Mouse (Mus musculus): ENCODE data around the gene Cd160.

Gene Cd160

DNA sequence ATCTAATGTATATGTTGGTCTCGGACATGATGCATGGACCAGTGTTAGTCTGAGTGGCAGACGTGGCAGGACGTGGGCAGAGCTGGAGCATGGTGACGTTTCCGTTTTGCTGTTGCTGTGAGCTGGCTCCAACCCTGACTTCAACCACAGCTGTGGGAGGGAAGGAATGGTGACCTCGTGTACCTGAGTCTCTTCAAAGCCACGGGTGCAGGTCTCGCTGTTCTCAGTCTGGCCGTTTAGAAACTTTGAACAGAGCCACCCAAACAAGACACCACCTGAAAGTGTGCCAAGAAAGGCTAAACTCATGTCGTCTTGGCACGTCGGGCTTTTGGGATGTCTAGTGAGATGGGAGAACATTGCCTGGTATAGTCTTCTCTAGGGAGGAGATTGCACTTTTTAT, 17.8 kb upstream of the Cd160 start:
- no peak for DNase-seq (ENCODE audit: low read depth, low spot score)
- Histone ChIP-seq H3K36me3 (ENCODE audit: control insufficient read depth, insufficient read depth, low read length, poor library complexity, severe bottlenecking) (no peaks in the 10 kb centered on the region), H3K27me3 (ENCODE audit: control insufficient read depth, insufficient read depth, low read length, poor library complexity, severe bottlenecking) (no peaks in the 10 kb centered on the region)

GRCm38 (mm10) chr3:96845806-96846205, 16.7 kb upstream of the Cd160 start:
- Histone ChIP-seq H3K36me3 (ENCODE audit: control insufficient read depth, insufficient read depth, low read length, poor library complexity, severe bottlenecking) (no peaks in the 10 kb centered on the region), H3K27me3 (ENCODE audit: control insufficient read depth, insufficient read depth, low read length, poor library complexity, severe bottlenecking) (no peaks in the 10 kb centered on the region)
- DNase-seq (ENCODE audit: low read depth, low spot score), result no peak

- no peaks in the 10 kb centered on the region for H3K27me3 ChIP-seq (ENCODE audit: control insufficient read depth, insufficient read depth, low read length, poor library complexity, severe bottlenecking)
- no peaks in the 10 kb centered on the region for H3K36me3 ChIP-seq (ENCODE audit: control insufficient read depth, insufficient read depth, low read length, poor library complexity, severe bottlenecking)
Measured at GRCm38 (mm10) chr3:96845191-96845590, 16.0 kb upstream of the Cd160 start.

GRCm38 (mm10) chr3:96838996-96839645, 10.0 kb upstream of the Cd160 start:
- Histone ChIP-seq H3K36me3 (ENCODE audit: control insufficient read depth, insufficient read depth, low read length, poor library complexity, severe bottlenecking) (no peaks in the 10 kb centered on the region), H3K27me3 (ENCODE audit: control insufficient read depth, insufficient read depth, low read length, poor library complexity, severe bottlenecking) (no peaks in the 10 kb centered on the region)
- DNase-seq (ENCODE audit: low read depth, low spot score), result no peak

More at GRCm38 (mm10) chr3:96845191-96845590, 16.0 kb upstream of the Cd160 start:
- DNase-seq (ENCODE audit: low read depth, low spot score), result no peak

GRCm38 (mm10) chr3:96836414-96836813, 7.3 kb upstream of the Cd160 start:
- DNase-seq (ENCODE audit: low read depth, low spot score), result no peak
- no peaks in the 10 kb centered on the region; the same call in 1 of the 2 replicates for H3K27me3 ChIP-seq (ENCODE audit: control insufficient read depth, insufficient read depth, low read length, poor library complexity, severe bottlenecking)
- no peaks in the 10 kb centered on the region for H3K36me3 ChIP-seq (ENCODE audit: control insufficient read depth, insufficient read depth, low read length, poor library complexity, severe bottlenecking)

GRCm38 (mm10) chr3:96834587-96835348, 5.6 kb upstream of the Cd160 start:
- H3K27me3 ChIP-seq (ENCODE audit: control insufficient read depth, insufficient read depth, low read length, poor library complexity, severe bottlenecking), result no peaks in the 10 kb centered on the region; the same call in 1 of the 2 replicates
- H3K36me3 ChIP-seq (ENCODE audit: control insufficient read depth, insufficient read depth, low read length, poor library complexity, severe bottlenecking), result no peaks in the 10 kb centered on the region
- DNase-seq (ENCODE audit: low read depth, low spot score), result no peak

GRCm38 (mm10) chr3:96832930-96833329, 3.8 kb upstream of the Cd160 start:
- DNase-seq (ENCODE audit: low read depth, low spot score), result no peak
- H3K27me3 ChIP-seq (ENCODE audit: control insufficient read depth, insufficient read depth, low read length, poor library complexity, severe bottlenecking), result no peaks in the 10 kb centered on the region; the same call in 1 of the 2 replicates
- no peaks in the 10 kb centered on the region for H3K36me3 ChIP-seq (ENCODE audit: control insufficient read depth, insufficient read depth, low read length, poor library complexity, severe bottlenecking)

DNA sequence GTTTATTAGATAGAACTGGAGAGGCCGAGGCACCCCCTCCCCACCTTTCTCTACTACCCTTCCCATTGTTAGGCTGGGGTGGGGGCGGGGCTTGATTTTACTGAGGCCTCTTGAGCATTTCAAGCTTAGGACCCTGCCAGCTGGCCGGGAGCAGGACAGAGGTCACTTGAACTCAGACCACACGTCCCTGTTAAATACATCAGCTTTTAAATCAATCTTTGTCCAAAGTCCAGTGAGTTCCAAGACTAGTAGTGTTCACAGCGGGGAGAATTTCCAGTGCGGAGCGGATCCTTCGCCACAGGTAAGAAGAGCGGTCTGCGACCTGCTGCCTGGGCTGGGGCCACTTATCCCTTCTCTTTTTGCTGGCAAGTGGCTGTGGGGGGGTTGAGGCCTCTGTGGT, 705 bp upstream of the Cd160 start:
- Histone ChIP-seq H3K27me3 (ENCODE audit: control insufficient read depth, insufficient read depth, low read length, poor library complexity, severe bottlenecking) (no peaks in the 10 kb centered on the region; the same call in 1 of the 2 replicates), H3K36me3 (ENCODE audit: control insufficient read depth, insufficient read depth, low read length, poor library complexity, severe bottlenecking) (no peaks in the 10 kb centered on the region)
- no peak for DNase-seq (ENCODE audit: low read depth, low spot score)

GRCm38 (mm10) chr3:96828308-96828864, 765 bp downstream of the Cd160 start:
- Histone ChIP-seq H3K27me3 (ENCODE audit: control insufficient read depth, insufficient read depth, low read length, poor library complexity, severe bottlenecking) (no peaks in the 10 kb centered on the region; the same call in 1 of the 2 replicates), H3K36me3 (ENCODE audit: control insufficient read depth, insufficient read depth, low read length, poor library complexity, severe bottlenecking) (no peaks in the 10 kb centered on the region)
- no peak for DNase-seq (ENCODE audit: low read depth, low spot score)

- Histone ChIP-seq H3K36me3 (ENCODE audit: control insufficient read depth, insufficient read depth, low read length, poor library complexity, severe bottlenecking) (no peaks in the 10 kb centered on the region), H3K27me3 (ENCODE audit: control insufficient read depth, insufficient read depth, low read length, poor library complexity, severe bottlenecking) (no peaks in the 10 kb centered on the region)
- DNase-seq (ENCODE audit: low read depth, low spot score), result no peak
Measured at GRCm38 (mm10) chr3:96825261-96825660, 3.9 kb downstream of the Cd160 start.

GRCm38 (mm10) chr3:96824614-96825013, 4.5 kb downstream of the Cd160 start:
- no peak for DNase-seq (ENCODE audit: low read depth, low spot score)

GRCm38 (mm10) chr3:96823701-96824100, 5.5 kb downstream of the Cd160 start:
- no peak for DNase-seq (ENCODE audit: low read depth, low spot score)

More at GRCm38 (mm10) chr3:96824614-96825013, 4.5 kb downstream of the Cd160 start:
- Histone ChIP-seq H3K36me3 (ENCODE audit: control insufficient read depth, insufficient read depth, low read length, poor library complexity, severe bottlenecking) (no peaks in the 10 kb centered on the region), H3K27me3 (ENCODE audit: control insufficient read depth, insufficient read depth, low read length, poor library complexity, severe bottlenecking) (no peaks in the 10 kb centered on the region)

DNA sequence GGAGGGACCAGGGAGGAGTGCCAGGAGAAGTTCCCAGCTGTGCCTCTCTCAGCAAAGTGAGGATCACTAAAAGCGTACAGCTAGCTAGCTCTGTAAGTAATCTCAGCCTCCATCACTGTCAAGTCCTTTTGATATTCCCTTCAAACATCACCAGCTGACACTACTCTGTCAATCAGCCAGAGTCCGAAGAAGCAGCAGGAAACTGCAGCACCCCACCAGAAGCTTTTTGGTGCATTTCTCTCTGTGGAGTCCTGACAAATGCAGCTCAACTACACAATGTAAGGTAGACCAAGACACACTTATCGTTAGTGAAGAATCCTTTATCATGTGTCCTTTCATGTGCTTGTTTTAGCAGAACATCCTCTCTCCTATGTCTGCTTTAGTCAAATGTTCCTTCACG, 7.6 kb downstream of the Cd160 start:
- no peak for DNase-seq (ENCODE audit: low read depth, low spot score)
- Histone ChIP-seq H3K36me3 (ENCODE audit: control insufficient read depth, insufficient read depth, low read length, poor library complexity, severe bottlenecking) (no peaks in the 10 kb centered on the region), H3K27me3 (ENCODE audit: control insufficient read depth, insufficient read depth, low read length, poor library complexity, severe bottlenecking) (no peaks in the 10 kb centered on the region)

More at GRCm38 (mm10) chr3:96823701-96824100, 5.5 kb downstream of the Cd160 start:
- Histone ChIP-seq H3K27me3 (ENCODE audit: control insufficient read depth, insufficient read depth, low read length, poor library complexity, severe bottlenecking) (no peaks in the 10 kb centered on the region), H3K36me3 (ENCODE audit: control insufficient read depth, insufficient read depth, low read length, poor library complexity, severe bottlenecking) (no peaks in the 10 kb centered on the region)

- no peak for DNase-seq (ENCODE audit: low read depth, low spot score)
- Histone ChIP-seq H3K27me3 (ENCODE audit: control insufficient read depth, insufficient read depth, low read length, poor library complexity, severe bottlenecking) (no peaks in the 10 kb centered on the region), H3K36me3 (ENCODE audit: control insufficient read depth, insufficient read depth, low read length, poor library complexity, severe bottlenecking) (no peaks in the 10 kb centered on the region)
Measured at GRCm38 (mm10) chr3:96820116-96820915, 8.8 kb downstream of the Cd160 start.
